Mouse (Mus musculus) splenic B cell, adult 2 months (primary cell): ENCODE data around the gene Zfp536.

Experiments
- DNase-seq: peaks from one replicate; pipeline ENCODE4 v3.0.0-alpha.2; 2011; ENCODE audit warnings: low read depth, low spot score
- H3K27me3 ChIP-seq: 2 replicates; pipeline ENCODE4 v1.6.1; 2012; ENCODE audit warnings: mild to moderate bottlenecking, low read length, moderate library complexity, mixed read lengths; ENCODE audit not compliant: control insufficient read depth, poor library complexity, insufficient read depth, severe bottlenecking
- H3K36me3 ChIP-seq: 2 replicates; pipeline ENCODE4 v1.6.1; 2012; ENCODE audit warnings: mild to moderate bottlenecking, low read length, moderate library complexity, mixed read lengths; ENCODE audit not compliant: control insufficient read depth, poor library complexity, insufficient read depth, severe bottlenecking

The Zfp536 gene

DNA sequence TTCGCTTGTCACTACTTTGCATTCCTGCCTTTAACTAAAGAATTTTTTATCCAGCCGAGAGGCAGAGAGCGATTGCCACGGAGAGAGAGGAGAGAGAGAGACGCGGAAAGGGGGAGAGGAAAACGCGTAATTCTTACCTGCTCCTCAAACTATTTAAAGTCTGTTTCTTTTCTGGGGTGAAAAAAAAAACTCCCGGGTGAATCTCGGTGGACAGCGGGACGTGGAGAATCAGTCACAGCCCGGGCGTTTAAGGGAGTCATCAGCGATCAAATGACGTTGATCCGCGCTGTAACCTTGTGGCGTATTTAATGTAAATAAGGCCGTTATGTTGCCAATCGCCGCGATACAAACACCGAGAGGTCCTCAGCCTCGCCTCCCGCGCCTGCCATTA lies at the start of gene Zfp536:
Zfp536 (minus strand) TSS at position 330 of the 391 bp plus-strand sequence.
- Histone ChIP-seq H3K27me3 (no peaks in the 10 kb centered on the region), H3K36me3 (no peaks in the 10 kb centered on the region)
- no peak for DNase-seq

DNA sequence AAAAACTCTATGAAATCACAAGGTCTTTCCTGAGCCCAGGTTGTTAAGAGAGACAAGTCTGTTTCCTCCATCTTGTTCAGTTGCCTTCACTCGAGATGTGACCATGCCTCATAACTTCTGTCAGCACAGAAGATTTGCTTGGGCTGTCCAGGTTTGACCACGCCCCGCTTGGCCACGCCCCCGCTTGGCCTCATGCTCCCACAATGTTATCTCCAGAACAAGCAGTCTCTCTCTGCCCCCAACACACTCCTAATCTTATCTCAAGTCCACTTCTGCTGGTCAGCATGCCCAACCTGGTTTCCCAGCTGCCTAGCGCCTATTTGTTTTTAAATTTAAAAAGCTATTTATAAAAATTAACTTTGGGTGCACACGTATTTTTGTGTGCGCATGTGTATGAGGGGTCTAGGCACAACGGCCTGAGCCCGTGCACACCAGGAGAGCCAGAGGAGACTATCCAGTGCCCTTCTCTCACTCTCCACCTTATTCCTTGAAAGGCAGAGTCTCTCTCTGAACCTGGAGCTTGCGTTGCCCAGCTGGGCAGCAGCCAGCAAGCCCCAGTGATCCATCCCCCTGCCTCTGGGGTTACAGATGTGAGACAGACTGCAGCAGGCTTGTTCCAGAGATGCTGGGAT lies 47.3 kb upstream of the Zfp536 start:
- Histone ChIP-seq H3K27me3 (no peaks in the 10 kb centered on the region), H3K36me3 (no peaks in the 10 kb centered on the region)
- no peak for DNase-seq

DNA sequence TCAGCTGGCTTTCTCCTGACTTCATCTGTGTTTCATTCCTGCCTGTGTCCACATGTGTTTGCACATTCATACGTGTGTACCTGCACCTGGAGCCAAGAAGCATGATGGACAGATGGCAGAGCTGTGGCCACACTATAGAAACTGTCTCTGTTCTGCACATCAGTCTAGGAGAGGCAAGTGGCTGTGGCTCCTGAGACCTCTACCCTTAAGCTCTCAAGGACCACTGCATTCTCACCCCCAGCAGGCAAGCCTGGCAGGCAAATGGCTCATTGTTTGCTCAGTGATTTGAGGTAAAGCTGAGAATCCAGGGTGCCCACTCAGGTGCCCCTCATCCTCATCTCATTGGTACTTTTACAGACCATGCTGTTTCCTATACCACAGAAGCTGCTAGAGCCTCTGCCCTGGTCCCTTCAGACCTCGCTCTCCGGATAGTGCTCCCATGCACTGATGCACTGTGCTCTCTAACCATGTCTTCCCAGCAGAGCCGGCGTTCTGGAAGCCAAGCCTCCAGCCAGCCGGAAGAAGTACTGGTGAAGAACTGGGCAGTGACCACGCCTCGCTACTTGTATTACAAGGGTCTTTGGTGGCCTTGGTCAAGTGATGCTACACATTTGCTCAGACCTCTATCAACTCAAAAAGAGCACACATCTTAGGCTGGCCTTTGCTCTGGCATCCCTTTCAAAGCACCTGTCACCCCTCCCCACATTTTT lies 45.3 kb upstream of the Zfp536 start:
- H3K27me3 ChIP-seq, result no peaks in the 10 kb centered on the region
- H3K36me3 ChIP-seq, result no peaks in the 10 kb centered on the region
- no peak for DNase-seq

DNA sequence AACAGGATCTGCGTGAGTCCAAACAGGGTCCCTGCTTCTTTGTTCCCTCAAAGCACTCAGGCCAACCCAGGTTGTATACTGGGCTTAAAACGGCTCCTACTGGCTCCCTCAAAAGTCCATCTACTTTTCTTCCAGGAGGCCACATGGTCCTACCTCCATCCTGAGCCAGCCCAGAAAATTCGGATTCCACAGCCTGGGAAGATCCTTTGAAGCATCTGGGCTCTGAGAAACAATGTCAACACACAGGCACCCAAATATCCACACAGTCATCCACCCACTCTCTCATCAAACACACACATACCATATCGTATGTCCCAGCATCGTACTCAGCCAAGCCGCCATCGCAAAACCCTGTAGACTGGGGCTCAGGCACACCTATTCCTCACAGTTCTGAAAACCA lies 43.5 kb upstream of the Zfp536 start:
- Histone ChIP-seq H3K36me3 (no peaks in the 10 kb centered on the region), H3K27me3 (no peaks in the 10 kb centered on the region)
- no peak for DNase-seq

DNA sequence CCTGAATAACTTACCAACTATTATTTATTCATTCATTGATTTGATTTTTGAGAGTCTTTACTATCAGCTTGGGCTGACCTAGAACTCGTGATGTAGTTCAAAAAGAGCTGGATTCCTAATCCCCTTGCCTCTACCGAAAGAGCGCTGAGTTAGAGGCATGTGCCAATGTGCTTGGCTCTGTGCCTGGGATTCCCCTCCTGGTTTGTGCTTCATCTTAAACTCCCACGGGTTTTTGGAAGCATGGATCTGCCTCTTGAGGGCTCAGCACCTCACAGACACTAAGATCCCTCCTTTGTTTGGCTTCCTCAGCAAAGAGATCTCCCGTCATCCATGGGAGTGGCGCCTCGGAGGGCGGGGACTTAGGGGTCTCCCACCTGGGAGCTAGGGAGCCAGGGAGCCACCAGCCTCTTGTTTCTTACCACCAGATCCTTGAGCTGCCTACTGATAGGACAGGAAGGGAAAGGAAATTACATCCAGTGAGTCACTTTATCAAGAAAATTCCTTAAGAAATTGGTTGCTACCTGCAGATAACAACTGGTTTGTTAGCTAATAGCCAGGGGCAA lies 41.5 kb upstream of the Zfp536 start:
- Histone ChIP-seq H3K27me3 (no peaks in the 10 kb centered on the region), H3K36me3 (no peaks in the 10 kb centered on the region)
- DNase-seq, result no peak

DNA sequence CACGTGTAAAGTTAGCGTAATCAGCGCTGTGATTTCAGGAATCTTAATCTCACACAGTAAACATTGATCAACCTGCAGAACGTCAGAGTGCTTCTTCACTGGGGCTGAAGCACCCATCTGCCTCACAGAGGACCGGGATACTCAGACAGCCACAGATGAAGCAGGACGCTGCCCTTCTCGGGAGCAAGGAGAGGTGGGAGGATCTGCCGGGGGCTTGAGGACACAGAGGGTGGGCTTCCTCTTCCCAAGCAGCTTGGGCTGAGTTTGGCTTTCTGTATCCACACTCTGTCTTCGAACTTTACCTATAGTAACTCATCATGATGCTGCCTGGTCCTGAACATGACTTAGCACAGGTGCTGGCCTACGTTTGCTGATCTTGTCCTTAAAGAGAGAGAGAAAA lies 40.2 kb upstream of the Zfp536 start:
- Histone ChIP-seq H3K27me3 (no peaks in the 10 kb centered on the region), H3K36me3 (no peaks in the 10 kb centered on the region)
- DNase-seq, result no peak

DNA sequence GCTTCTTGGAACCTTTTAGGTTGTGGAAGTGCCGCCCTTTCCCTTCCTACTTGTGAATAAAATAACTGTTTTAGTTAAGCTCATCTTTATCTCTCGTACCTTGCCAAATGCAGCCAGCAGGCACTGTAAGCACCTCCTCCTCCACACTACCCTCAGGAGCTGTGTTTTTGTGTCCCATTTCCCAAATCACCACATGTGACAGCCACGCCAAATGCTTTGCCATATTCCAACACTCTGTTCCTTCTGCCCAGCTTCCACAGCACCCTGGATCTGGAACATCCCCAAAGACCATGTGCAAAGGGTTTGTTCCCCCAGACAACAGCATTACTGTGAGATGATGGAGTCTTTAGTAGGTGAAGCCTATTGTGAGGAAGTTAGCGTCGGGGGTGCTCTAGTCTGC lies 36.5 kb upstream of the Zfp536 start:
- Histone ChIP-seq H3K27me3 (no peaks in the 10 kb centered on the region), H3K36me3 (no peaks in the 10 kb centered on the region)
- DNase-seq, result no peak

DNA sequence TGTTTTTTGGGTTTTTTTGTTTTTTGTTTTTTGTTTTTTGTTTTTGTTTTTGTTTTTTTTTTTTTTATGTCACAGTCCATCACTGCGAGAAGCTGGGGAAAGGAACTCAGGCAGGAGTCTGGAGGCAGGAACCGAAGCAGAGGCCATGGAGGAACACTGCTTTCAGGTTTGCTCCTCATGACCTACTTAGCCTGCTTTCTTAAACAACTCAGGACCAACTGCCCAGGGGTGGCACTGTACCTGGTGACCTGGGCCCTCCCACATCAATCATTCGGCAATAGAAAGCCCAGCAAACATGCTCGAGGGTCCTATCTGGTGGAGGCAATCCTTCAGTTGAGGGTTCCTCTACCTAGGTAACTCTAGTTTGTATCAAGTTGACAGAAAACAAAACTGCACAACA lies 35.6 kb upstream of the Zfp536 start:
- no peaks in the 10 kb centered on the region for H3K36me3 ChIP-seq
- H3K27me3 ChIP-seq, result no peaks in the 10 kb centered on the region
- DNase-seq, result no peak

DNA sequence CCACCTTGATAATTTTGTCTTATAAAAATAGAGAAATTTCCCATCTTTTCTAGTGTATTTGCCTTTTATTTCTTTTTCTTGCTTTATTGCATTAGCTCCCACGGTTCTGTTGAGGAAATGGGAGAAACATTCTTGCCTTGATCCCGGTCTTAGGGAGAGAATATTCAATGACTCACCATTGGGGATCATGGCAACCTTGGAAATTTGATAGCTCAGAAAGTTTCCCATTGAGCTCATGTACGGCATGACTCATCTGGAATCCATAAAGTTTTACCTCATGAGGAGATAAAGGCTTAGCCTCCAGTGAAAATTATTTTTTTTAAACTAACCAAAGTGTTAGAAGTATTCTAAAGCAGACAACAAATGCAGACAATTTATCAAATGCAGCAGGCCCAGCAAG lies 27.7 kb upstream of the Zfp536 start:
- Histone ChIP-seq H3K27me3 (no peaks in the 10 kb centered on the region), H3K36me3 (no peaks in the 10 kb centered on the region)
- DNase-seq, result no peak

DNA sequence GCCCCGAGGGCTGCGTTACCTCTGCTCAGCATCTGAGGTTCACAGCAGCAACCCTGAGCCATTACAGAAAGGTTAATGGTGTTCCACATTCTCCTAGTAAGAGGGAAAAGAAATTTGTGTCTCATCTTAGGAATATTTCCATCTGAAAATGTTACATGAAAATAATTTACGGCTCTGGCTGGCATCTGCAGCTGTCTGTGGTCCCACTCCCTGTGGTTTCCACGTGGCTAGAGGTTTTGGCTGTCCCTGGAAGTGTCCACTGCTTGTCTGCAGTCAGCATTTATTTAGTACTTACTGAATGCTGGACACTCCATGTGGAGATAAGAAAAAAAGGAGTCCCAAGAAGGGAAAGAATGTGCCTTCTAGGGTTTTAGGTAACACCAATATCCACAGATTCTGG lies 15.3 kb upstream of the Zfp536 start:
- no peak for DNase-seq
- Histone ChIP-seq H3K27me3 (no peaks in the 10 kb centered on the region), H3K36me3 (no peaks in the 10 kb centered on the region)

DNA sequence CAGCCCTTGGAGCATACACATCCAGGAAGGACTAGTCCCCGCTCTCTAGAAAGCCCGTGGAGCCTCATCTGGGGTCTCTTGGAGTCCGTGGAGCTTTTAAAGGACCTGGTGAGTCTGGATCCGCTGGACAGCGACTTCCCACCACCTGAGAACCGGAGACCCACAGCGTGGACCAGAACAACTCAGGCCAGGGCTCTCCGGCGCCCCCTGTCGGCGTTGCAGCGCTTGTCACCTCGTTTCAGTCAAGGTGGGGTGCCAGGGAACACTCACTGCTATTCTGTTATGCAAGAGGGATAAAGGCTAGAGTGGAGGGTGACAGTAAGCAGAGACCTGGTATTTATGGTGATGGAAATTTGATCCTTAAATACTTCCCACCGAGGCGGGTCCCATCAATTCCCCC lies 2.1 kb upstream of the Zfp536 start:
- DNase-seq, result peak; percentile 2
- Histone ChIP-seq H3K27me3 (no peaks in the 10 kb centered on the region), H3K36me3 (no peaks in the 10 kb centered on the region)

DNA sequence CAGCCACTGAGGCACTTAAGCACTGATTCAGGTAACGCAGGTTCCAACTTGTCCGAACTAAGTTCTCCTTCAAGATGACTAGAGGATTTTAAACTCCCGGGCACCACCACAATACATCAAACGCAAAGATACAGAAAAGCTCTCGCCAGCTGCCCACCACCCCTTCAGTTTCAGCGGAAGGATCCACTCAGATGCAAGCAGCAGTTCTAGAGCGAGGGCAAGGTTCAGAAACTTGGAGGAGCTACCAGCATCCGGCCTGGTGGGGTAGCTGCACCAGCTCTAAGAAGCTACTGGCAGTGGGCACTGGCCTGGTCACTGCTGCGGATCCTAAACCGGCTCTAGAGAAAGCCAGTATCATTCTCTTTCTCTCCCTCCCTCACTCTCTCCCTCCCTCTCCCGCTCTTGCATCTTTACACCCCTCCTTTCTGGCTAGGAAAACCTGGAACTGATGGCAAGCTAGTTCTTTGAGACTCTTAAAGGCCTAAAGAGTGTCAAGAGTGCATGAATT lies 1.1 kb upstream of the Zfp536 start:
- DNase-seq, result no peak
- Histone ChIP-seq H3K27me3 (no peaks in the 10 kb centered on the region), H3K36me3 (no peaks in the 10 kb centered on the region)

DNA sequence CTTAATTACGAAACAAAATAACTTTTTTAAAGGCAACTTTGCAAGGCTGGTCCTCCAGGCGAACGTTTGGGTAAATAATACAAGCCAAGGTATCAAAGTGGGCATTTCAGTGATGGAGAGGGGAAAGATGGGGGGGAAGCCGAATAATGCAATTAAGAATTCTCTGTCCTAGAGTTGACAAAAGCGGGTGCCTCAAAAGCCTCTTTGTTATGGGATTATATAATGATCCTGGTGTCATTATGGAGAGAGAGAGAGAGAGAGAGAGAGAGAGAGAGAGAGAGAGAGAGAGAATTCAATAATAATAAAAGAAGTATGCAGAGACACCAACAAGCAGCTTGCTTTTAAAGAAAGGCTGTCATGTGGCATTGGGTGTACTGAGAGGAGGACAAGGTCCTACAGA lies 465 bp upstream of the Zfp536 start:
- H3K27me3 ChIP-seq, result no peaks in the 10 kb centered on the region
- no peak for DNase-seq
- H3K36me3 ChIP-seq, result no peaks in the 10 kb centered on the region

DNA sequence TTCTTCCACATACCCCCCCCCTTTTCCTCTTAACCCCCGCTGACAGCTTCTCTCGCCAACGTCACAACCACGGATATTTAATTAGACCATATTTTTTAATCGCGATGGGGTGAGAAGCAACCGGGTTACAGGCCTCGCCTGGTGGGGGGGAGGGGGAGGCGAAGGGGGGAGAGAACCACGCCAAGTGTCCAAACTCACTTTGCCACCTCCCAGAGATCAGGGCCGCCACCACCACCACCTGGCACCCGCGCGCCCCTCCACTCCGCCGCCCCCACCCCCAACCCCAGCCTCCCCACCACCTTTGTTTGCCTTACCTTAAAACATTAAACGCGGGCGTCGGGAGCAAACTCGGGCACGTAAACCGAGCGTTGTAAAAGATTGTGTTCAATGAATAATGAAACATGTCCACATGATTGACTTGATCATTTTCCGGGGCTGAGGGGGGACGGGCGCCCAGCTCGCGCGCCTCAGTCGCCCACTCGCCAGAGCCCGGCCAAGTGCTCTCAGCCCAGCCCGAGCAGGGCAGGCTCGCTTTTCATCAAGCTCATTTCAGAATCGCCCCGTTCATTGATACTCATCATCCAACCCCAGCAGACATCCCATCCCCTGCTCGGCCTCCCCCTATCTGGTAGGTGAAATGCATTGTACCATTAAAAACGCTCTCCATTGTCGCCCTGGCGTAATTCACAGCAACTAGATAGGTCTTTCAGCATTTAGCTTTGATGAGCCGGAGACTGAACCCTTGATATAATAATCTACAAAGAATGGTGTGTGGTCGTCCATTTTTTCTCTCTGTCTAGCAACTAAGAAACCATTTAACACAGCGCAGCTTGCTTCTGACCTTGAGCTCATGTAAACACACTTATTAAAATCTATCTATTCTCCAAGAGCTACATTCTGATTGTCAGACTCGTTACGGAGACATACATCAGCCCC lies 797 bp downstream of the Zfp536 start:
- Histone ChIP-seq H3K36me3 (no peaks in the 10 kb centered on the region), H3K27me3 (no peaks in the 10 kb centered on the region)
- DNase-seq, result no peak
